Mouse (Mus musculus): Measurements from ENCODE around the gene Ctcfl.

GRCm38 (mm10) chr2:173076921-173077320, 42.4 kb downstream of the Ctcfl start:
- TF ChIP-seq CTCF (IDR thresholded peaks at IDR 0.05; ENCODE audit: low read depth, low read length) (no peak), POLR2A (IDR thresholded peaks at IDR 0.05; ENCODE audit: extremely low read depth, insufficient read depth, low read length) (no peak)

Measured in liver, adult 2 months (tissue).